Mouse (Mus musculus): ENCODE measurements around the gene Mrps35.

The Mrps35 gene

GRCm38 (mm10) chr6:147088517-147088916 is 46.0 kb downstream of the Mrps35 start:
- DNase-seq (ENCODE audit: low spot score in 2 of 2): no peak

- DNase-seq (ENCODE audit: low spot score in 2 of 2): no peak
These were observed 47.6 kb downstream of the Mrps35 start for GRCm38 (mm10) chr6:147090191-147090590.

- peak; percentile 62 to 80 for DNase-seq (ENCODE audit: low spot score in 2 of 2)
These were observed 48.9 kb downstream of the Mrps35 start, which contains the start of gene Klhl42 for GRCm38 (mm10) chr6:147091136-147092120. Gene Klhl42, plus strand, starts transcription at chr6:147091379.

GRCm38 (mm10) chr6:147092136-147092535 is 49.6 kb downstream of the Mrps35 start:
- DNase-seq (ENCODE audit: low spot score in 2 of 2): peak; percentile 6 to 23

- DNase-seq (ENCODE audit: low spot score in 2 of 2): no peak
These were observed 52.2 kb downstream of the Mrps35 start for GRCm38 (mm10) chr6:147094771-147095170.

- no peak for DNase-seq (ENCODE audit: low spot score in 2 of 2)
These were observed 53.5 kb downstream of the Mrps35 start for GRCm38 (mm10) chr6:147096109-147096508.

GRCm38 (mm10) chr6:147096934-147097333 is 54.4 kb downstream of the Mrps35 start:
- no peak for DNase-seq (ENCODE audit: low spot score in 2 of 2)

GRCm38 (mm10) chr6:147097346-147097929 is 54.9 kb downstream of the Mrps35 start:
- DNase-seq (ENCODE audit: low spot score in 2 of 2): no peak

GRCm38 (mm10) chr6:147099458-147100277 is 57.1 kb downstream of the Mrps35 start:
- DNase-seq (ENCODE audit: low spot score in 2 of 2): no peak

GRCm38 (mm10) chr6:147102293-147102692 is 59.7 kb downstream of the Mrps35 start:
- DNase-seq (ENCODE audit: low spot score in 2 of 2): no peak

GRCm38 (mm10) chr6:147105529-147105928 is 63.0 kb downstream of the Mrps35 start:
- DNase-seq (ENCODE audit: low spot score in 2 of 2): no peak

GRCm38 (mm10) chr6:147106716-147107115 is 64.2 kb downstream of the Mrps35 start:
- no peak for DNase-seq (ENCODE audit: low spot score in 2 of 2)

- DNase-seq (ENCODE audit: low spot score in 2 of 2): no peak
These were observed 66.7 kb downstream of the Mrps35 start for GRCm38 (mm10) chr6:147109283-147109682.

GRCm38 (mm10) chr6:147116579-147116978 is 74.0 kb downstream of the Mrps35 start:
- DNase-seq (ENCODE audit: low spot score in 2 of 2): peak; percentile 46 to 72

GRCm38 (mm10) chr6:147117764-147118163 is 75.2 kb downstream of the Mrps35 start:
- DNase-seq (ENCODE audit: low spot score in 2 of 2): peak in 1 of 2 experiments; percentile 6

- DNase-seq (ENCODE audit: low spot score in 2 of 2): no peak
These were observed 75.6 kb downstream of the Mrps35 start for GRCm38 (mm10) chr6:147118190-147118589.

GRCm38 (mm10) chr6:147121320-147121719 is 78.8 kb downstream of the Mrps35 start:
- no peak for DNase-seq (ENCODE audit: low spot score in 2 of 2)
